Mouse (Mus musculus): Measurements from ENCODE around the gene Scnn1a. TPM values are rescaled to one million over a fixed set of nuclear protein-coding genes. Genes with fewer than 3 reads are reported as not detected.
A peak's percentile ranks its signal among the peaks of the same experiment; 100 is the strongest.
"Not testable (repeated sequence)": the region's sequence is repeated elsewhere in the genome, so short reads cannot be mapped to it uniquely, and the experiment has no call there.

Scnn1a gene
- total RNA-seq (2021): 1 to 10 TPM; 1.1 to 1.5 TPM
- long read RNA-seq, experiment 1: 0 reads
- long read RNA-seq, experiment 2: 0 reads

- no peak for DNase-seq
Measured at GRCm38 (mm10) chr6:125320323-125320722, at the start of gene Scnn1a. Scnn1a (plus strand) TSS chr6:125320659.

DNA sequence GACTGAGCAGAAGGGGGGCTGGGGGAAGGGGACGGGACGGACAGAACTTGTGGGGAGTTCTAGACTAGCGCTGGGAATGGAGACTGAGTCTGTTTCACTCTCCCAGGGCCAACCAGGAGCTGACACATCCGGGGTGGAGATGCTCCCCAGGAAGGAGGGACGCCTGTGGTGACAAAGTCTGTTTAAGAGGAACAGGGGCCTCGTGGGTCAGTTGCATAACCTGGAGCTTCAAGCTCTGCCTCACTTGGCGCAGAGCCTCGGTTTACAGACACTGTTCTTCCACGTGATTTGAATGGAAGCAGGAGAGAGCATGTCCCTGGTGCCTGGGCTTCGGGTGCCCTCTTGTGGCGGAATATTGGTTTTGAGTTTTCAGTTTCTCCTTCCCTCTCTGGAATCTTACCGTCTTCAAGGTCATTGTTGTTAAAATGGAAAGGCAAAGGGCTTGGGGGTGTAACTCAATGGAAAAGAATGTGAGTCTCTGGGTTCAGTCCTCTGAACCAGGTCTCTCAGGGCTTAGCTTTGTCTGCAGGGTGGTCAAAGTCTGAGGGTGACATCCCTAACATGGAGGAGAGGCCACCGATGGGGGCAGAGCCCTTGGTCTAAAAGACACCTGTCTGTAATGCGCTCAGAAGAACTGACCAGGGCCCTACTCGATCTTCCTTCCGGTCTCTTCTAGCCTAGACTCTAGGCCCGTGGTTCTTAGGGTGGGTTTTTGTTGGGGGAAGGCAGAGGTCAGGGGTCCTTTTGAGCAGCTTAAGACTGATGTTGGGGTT lies 48.8 kb upstream of the Scnn1a start:
- peak; percentile 93 to 95 for DNase-seq

DNA sequence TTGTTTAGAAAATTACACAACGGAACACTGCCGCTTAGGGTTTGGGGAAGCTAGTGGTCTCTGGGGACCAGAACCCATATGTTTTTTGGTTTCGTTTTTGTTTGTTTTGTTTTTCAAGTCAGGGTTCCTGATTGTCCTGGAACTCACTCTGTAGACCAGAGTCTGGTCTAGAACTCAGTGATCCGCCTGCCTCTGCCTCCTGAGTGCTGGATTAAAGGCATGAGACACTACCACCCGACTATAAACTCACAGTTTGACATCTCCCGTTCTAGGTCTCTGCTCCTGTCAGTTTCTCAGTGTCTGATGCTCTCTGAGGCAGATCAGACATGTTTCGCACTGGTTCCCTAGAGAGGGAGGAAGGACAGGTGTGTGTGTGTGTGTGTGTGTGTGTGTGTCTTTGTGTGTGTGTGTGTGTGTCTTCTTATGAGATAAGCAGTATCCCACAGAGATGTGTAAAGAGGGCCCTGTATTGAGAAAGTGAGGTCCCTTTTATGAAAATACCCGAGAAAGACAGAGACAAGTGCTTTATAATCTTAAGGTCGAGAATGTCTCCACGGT lies 48.2 kb upstream of the Scnn1a start:
- DNase-seq: no peak

DNA sequence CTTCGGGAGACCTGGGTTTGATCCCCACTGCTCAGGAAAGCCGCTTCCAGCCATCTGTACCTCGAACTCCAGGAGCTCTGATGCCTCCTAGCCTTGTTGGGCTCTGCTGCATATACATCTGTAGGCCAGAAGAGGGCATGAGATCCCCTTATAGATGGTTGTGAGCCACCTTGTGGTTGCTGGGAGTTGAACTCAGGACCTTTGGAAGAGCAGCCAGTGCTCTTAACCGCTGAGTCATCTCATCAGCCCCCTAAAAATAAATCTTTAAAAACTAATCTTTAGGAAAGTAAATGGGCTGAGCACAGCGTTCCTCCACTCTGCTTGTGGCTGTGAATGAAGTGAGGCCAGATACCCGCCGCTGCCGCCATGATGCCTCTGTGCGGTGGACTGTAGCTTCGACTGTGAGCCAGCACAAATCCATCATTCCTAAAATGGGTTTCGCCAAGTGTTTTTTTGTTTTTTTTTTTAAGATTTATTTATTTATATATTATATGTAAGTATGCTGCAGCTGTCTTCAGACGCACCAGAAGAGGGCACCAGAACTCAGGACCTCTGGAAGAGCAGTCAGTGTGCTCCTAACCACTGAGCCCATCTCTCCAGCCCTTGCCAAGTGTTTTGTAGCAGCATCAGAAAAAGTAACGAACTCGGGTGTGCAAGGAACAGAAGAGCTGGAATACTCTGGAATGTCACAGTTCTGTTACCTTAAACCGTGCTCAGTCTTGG lies 45.5 kb upstream of the Scnn1a start:
- DNase-seq: peak; percentile 47 to 72

- no peak for DNase-seq
Measured at GRCm38 (mm10) chr6:125279729-125280128, 40.7 kb upstream of the Scnn1a start.

GRCm38 (mm10) chr6:125282721-125283120 lies 37.7 kb upstream of the Scnn1a start:
- not testable (repeated sequence) for DNase-seq

DNA sequence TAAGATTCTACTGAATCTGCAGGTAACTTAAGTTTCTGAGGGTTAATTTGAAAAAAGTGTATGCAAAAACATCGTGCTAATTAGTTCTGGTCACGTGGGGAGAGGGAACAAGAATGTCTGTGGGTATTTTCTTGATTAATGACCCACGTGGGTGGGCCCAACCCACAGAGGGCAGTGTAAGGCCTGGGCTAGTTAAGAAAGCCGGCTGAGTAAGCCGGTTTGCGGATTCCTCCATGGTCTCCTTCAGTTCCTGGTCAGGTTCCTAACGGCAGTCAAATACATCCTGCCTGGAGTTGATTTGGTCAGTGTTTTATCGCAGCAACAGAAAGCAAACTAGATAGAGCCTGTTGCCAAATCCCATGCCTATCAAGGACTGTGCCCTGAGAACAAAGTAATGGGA lies 36.2 kb upstream of the Scnn1a start:
- DNase-seq: no peak

GRCm38 (mm10) chr6:125284751-125285150 lies 35.7 kb upstream of the Scnn1a start:
- no peak for DNase-seq

GRCm38 (mm10) chr6:125285890-125286289 lies 34.6 kb upstream of the Scnn1a start, which contains the start of gene Tuba3a:
Tuba3a (minus strand) TSS chr6:125286042.
- DNase-seq: no peak

DNA sequence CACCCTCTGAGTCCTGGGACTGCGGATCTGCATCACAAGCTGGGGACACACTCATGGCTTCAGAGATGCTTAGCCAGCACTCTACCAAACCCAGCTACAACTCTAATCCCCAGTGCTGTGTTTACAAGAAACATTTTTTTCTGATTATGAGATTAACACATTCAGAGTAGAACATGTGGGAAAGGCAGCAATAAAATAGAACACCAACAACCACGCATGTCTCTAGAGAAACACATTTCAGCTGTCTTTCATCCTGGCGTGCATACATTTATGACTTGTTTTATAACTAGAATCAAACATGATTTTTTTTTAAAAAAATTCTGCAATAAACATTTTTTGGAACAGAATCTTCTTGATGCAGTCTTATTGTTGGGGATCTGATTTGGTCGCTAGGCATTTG lies 33.5 kb upstream of the Scnn1a start:
- DNase-seq: no peak

DNA sequence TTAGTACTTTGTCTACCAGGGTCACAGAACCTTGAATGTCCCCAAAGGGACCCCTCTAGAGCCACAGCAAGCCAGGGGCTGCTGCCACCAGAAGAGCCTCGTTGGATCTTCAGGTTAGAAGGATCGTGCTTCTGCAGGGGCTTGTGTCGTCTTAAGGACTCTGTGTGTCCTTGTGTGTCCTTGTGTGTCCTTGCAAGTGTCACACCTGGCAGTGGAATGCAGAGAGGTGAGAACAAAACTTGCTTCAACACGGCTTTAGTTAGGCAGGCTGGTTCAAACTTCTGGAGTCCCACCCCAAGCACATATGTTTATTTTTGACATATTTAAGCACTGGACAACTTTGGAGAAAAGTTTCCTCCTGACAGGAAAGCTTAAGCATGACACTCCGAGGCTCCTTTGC lies 31.7 kb upstream of the Scnn1a start:
- DNase-seq: no peak

GRCm38 (mm10) chr6:125291329-125291728 lies 29.1 kb upstream of the Scnn1a start:
- DNase-seq: no peak

DNA sequence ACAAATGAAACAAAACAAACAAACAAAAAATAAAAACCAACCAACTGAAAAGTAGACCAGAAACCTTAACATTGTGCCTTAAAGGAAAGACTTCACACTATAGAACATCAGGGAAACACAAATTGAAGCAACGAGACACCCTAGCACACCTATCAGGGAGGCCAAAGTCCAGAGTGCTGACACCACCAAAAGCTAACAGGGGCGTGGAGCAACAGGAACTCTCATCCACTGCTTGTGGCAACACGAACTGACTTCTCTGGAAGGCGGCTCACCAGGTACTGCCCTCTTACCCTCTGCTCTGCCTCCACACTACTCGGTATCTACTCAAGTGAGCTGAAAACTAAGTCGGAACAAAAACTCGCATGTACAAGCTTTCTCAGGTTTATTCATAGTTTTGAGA lies 28.2 kb upstream of the Scnn1a start:
- DNase-seq: no peak

DNA sequence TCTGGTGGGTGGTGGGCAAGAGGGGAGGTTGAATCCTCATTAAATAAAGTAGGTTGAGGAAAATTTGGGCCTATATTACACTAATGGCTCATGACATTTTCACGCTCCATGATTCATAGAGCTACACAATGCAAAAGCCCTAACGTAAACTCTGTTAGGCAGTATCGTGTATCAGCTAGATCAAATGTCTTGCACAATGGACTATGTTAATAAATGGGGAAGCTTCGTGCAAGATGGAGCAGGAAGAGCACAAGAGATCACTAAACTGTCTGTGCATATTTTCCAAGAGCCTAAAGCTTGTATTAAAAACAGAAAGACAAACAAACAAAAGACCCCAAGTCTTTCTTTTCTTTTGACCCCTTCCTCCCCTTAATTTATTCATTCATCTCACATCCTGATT lies 26.4 kb upstream of the Scnn1a start:
- no peak for DNase-seq

DNA sequence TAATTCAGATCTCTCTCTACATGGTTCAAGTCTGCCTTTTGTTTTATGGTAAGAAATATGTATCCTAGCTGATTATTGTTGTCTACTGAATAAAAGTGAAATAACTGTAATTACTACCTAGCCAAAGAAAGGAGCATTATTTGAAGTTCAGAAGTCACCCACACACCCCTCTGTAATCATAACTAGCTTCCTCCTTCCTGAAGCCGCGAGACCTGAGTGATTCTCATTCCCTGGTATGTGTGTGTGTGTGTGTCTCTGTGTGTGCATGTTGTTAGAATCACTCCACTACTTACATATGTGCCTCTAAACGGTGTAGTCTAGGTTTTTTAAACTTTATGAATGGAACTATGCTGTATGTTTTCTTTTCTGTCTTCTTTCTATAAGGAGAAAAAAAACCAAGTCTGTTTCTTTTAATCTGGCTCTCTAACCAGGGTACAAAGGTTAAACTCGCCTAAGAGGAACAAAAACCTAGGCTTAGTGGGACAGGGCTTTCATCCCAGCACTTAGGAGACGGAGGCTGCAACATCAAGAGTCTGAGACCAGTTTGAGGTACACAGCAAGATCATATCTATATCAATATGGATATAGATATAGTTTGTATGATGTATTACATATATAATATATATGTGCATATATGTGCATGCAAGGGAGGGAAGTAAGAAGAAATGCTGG lies 23.2 kb upstream of the Scnn1a start:
- no peak for DNase-seq

- no peak for DNase-seq
Measured at GRCm38 (mm10) chr6:125300982-125301381, 19.5 kb upstream of the Scnn1a start.

GRCm38 (mm10) chr6:125302231-125302982 lies 18.1 kb upstream of the Scnn1a start:
- peak in 1 of 2 experiments; percentile 42 for DNase-seq

DNA sequence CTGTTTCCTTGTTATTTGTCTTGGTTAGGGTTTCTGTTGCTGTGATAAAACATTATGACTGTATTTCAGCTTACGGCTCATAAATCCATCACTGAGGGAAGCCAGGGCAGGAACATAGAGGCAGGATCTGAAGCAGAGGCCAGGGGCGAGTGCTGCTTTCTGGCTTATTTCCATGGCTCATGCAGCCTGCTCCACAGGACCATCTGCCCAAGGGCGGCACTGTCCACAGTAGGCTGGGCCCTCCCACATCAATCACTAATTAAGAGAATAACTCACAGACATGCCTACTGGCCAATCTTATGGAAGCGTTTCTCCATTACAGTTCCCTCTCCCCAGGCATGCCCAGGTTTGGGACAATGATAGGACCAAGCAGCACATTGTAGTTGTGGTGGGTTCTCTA lies 17.2 kb upstream of the Scnn1a start:
- DNase-seq: no peak

DNA sequence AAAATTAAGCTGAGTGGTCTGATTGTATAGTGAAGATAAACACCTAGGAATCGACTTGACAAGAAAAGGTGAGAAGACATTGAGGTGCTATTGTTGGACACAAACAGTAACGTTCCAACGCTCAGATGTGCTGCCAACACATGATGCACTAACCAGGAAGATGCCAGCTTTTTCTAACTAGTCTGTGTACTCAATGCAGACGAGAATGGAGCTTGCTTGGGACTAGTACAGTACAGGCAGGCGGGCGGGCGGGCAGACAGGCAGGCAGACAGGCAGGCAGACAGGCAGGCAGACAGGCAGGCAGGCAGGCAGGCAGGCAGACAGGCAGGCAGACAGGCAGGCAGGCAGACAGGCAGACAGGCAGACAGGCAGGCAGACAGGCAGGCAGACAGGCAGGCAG lies 16.1 kb upstream of the Scnn1a start:
- not testable (repeated sequence) for DNase-seq

DNA sequence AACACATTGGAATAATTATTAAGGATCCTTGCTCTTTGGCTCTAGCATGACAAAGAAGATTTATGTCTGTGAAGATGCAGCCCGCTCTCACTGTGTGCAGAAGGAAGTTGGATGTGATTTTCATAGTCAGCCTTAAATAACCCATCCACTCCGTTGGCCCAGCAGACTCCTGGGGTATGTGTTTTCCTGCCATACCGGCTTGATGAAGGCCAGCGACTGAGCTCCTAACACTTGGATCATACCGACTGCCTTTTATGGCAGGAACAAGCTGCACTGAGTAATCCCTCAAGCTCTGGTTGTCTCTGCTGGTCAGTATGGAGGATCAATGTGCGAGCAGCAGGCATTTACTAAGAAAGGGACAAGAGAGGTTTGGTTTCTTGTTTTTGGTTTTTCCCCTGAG lies 15.0 kb upstream of the Scnn1a start:
- DNase-seq: no peak

GRCm38 (mm10) chr6:125307091-125307490 lies 13.4 kb upstream of the Scnn1a start:
- no peak for DNase-seq

DNA sequence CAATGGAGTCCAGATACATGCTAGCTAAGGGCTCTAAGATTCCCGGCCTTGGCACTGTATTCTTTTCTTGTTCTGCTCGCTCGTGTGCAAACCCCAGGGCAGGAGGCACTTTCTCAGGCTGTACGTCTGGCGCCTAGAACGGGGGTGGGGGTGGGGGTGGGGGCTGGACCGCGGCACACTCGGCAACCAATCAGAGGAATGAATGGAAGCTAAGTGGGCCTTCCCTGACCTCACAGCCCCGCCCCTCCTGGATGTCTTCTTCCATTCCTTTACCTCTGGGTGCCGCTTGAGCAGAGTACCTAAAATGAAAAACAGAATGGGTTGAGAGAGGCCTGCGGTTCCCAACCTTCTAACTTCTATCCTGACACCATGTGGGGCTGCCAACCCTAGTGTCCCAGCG lies 11.5 kb upstream of the Scnn1a start:
- DNase-seq: no peak

All from adrenal gland, postnatal 36 days (tissue).